Mouse (Mus musculus): ENCODE results near the gene S100b.
A peak's percentile ranks its signal among the peaks of the same experiment; 100 is the strongest.

S100b gene

DNA sequence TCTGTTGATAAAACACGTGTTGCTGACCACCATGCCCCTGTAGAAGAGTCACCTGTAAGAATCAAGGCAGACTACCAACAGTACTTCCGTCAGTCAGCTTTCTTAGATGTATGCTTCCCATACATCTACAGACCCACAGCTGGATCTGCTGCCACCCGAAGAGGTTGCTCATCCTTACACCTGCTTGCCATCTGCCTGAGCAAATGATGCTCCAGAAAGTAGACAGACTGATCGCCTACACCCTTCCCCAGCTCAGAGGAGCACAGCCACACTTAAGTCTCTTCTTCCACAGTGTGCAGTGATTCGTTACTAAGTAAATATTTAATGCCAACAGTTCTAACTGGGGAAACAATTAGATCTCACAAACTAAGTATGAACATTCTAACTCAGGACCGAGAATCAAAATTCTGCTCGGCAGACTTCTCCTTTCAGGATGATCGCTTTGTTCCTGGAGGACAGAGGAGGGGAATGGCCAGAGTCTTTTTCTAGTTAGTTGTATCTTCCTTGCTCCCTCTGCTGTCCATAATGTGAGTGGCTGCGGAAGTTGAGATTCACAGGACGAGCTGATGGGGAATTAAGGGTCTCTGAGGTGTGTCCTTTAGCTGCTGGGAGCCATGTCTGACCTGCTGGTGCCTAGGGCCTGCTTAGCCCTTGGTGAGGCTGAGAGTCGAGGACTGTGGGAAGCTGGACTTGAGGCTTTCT, 6.9 kb downstream of the S100b start:
- DNase-seq = no peak

DNA sequence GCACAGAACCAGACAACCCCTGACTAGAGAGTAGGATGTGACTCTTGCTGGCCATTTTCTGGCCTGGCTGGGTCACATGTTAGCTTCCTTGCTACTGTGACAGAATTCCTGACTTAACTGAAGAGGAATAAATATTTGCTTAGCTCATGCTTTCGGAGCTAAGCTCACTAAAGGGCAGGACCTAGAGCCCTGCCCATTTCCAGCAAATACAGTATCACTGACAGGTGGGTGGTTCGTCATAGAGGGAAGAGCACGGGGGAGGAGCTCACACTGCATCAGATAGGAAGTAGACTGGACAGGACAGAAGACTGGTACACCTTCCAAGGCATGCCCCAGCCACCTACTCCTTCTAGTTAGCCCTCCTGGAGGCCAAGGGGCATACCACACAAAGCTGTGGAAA, 7.8 kb downstream of the S100b start:
- no peak for DNase-seq

DNA sequence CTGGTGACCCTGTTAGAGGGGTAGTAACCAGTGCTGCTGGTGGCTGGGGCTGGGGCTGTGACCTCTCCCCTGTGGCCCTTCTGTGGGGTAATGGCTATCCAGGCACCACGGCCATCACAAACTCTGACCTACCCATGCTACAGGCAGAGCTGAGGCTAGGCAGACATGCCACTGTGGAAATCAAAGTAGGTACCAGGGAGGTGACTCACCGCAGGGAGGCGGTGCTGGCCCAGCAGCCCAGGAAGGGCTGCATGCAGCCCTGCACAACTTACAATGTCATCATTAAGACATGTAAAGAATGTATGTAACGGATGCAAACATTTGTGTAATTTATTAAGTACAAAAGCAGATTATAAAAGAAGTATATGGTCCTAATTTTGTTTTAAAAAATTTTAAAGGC, 8.8 kb downstream of the S100b start:
- DNase-seq = no peak

DNA sequence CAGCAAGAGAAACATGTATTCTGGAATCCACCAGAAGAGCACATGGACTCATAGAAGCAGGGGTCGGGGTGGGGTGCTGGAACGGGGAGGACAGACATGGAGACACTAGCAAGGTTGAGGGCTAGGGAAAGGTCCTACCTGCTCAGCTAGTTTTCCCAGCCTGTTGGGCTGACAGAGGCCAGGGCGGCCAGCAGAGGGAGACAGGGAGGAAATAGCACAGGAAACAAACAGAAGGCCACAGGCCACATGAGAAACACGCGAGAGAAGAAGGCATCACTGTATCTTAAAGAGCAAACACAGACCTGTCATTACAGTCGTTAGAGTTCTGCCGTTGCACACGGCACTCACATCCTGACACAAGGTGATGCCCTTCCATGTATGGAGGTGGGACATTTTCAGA, 17.6 kb downstream of the S100b start:
- DNase-seq = peak; percentile 24 to 46

DNA sequence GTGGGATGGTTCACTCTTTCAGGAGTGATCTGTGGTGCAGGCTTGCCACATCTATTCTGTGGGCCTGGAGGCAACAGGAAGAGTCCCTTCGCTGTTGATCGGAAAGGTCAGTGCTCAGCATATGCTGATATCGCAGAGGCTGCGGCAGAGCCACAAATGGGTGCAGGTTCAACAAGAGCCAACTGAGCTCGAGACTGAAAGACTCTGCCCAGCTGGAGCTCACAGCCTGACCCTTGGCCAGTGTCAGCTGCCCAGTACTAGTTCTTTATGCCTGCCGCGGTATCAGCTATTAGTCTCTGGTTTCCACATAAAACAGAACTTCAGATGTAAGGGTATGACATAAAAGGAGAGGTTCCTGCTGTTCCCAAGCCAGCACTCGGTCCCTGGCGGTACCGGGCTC, 21.6 kb downstream of the S100b start:
- no peak for DNase-seq

DNA sequence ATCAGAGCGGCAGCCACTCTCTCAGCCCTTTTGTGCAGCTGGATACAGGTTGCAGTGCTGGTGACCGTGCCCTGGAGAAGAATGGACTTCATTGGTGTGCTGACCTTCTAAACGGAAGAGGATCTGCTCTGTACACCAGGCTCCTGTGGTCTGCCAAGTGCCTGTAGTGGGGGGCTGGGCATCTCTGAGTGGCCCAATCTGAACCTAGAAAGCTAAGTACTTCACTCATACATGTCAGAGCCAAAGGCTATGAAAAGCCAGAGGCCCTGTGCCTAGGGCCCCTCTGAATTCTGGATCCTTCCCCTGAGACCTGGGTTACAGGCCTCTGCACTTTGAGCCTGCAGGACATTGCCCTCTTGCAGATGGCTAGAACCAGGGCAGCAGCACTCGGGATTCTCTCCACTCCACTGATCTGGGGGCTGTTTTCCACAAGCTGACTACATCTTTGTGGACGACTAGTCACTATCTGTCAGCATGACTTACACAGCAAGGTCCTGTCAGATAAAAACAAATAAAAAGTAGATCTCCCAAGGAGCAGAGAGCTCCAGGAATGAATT, 25.0 kb downstream of the S100b start:
- DNase-seq = no peak

DNA sequence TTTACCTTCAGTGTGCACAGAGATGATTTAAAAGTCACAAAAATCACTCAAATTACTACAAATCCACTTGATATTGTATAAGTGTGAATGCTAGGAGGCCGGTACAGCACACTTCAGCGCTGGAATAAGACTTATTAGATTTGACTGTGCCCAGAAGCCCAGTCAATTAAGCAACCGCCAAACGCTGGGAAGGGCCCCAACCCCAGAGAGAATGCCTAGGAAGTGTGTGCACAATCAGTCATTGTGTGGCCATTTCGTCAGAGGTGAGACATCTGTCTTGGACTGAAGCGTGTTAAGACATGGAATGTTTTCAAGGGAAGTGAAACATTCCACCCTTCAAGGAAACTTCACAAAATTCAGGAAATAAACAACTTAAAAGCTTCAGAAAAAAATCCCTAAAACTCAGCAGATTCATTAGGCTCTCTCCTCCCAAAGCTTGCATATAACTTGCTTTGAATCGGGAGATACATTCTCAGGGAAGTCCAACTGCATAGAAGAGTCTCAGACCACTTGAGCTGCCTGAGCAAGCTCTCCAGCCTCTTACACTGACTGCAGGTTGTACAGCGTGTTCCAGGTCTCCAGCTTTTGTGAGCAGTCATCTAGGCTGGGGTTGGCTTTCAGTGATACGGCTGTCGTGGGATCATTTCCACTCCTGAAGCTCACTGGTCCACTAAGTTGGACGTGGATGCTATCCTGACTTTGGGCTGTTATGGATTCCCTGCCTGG, 34.8 kb downstream of the S100b start:
- DNase-seq = no peak

DNA sequence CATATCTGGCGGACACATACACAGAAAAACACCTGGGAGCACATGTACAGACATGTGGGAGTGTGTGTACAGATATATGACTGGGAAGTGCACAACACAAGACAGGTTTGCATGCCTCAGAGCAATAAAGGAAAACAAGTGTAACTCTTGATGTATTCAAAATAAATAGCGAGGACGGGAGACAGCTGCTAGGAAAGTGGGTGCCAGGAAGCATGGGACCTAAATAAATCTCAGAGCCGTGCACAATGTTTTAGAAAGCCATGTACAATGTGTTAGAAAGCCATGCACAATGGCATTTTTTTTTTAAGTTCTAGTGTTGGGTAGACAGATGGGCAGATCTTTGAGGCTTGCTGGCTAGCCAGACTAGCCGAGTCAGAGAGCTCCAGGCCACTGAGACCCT, 35.4 kb downstream of the S100b start:
- no peak for DNase-seq

DNA sequence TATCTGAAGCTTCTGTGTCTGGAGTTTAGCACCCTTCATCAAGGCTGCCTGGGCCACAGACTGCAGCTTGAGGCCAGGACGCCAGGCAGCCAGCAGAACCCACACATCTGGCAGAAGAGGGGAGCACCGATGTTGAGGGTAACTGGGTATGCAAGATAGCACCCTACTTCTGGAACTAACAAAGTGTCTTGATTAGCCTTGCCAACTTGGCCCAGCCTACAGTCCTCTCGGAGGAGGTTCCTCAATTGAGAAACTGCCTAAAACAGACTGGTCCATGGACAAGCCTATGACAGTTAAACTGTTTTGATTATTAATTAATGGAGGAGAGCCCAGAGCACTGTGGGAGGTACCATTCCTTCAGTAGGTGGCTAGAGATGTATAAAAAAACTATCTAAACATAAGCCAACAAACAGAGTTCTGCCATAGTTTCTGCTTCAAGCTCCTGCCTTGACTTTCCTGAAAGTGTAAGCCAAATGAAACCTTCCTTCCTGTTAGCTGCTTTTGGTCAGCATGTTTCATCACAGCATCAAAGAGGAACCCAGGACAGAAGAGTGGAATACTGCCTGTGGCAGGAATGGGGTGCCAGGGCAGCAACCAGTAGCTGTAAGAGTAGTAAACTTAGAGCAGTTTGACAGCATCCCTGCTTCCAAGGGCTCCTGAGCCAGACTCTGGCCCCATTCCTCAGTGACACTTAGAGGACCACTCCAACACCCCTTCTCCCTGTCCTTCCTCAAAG, 36.5 kb downstream of the S100b start:
- no peak for DNase-seq

DNA sequence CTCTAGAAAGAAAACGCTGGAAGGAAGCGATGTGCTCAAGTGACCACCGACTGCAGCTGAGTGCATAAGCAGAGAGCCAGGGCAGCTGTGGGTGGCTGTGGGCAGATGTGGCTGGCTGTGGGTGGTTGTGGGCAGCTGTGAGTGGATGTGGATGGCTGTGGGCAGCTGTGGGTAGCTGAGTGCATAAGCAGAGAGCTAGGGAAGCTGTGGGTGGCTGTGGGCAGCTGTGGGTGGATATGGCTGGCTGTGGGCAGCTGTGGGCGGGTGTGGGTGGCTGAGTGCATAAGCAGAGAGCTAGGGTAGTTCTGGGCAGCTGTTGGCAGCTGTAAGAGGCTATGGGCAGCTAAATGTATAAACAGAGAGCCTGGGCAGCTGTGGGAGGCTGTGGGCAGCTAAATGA, 39.6 kb downstream of the S100b start:
- DNase-seq = no peak

DNA sequence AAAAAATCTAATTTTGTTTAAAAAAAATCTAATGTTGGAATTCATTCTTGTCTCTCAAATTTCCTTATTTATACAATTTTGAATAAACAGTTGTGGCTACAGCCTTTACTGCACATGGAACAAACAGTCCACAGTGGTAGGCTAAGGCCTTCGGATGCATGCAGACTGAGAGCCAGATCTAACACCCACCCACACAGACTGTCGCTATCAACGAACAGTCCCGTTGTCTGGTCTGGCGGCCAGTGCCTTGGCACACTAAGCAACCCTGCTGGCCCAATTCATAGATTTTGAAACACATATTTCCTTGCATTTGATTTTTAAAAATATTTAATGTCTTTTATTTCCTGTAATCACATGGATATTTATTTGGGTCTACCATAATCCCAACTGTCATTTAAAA, 46.5 kb downstream of the S100b start:
- DNase-seq = no peak

DNA sequence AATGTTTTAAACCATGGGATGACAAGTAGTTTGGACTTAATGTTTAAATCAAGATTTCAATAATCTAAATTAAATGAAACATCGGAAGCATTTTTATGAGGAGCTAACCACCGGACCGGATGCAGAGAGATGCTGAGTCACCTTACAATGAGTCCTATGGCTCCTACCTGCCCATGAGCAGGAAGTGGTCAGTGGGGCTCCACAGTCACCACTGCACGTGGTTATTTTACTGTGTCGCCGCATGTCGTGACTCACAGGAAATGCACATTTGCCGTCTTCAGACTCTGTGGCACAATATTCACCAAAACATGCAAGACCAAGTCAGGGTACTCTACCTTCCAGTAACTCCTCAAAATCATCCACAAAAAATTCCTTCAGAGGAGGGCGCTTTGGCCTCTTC, 53.1 kb downstream of the S100b start:
- no peak for DNase-seq
